Mouse (Mus musculus): ENCODE results near the gene Hexim2. TPM values are rescaled to one million over a fixed set of nuclear protein-coding genes. Genes with fewer than 3 reads are reported as not detected.

The Hexim2 gene
- total RNA-seq, 2 experiments from 2014 or later: 1.8 to 2.1 TPM

GRCm38 (mm10) chr11:103111881-103112551 lies 20.2 kb upstream of the Hexim2 start:
- ATAC-seq (ENCODE audit: poor library complexity, severe bottlenecking): no peak

GRCm38 (mm10) chr11:103112552-103112912 lies 19.7 kb upstream of the Hexim2 start:
- ATAC-seq (ENCODE audit: poor library complexity, severe bottlenecking): no peak

- ATAC-seq (ENCODE audit: poor library complexity, severe bottlenecking): no peak
Observed at GRCm38 (mm10) chr11:103113005-103113404, 19.2 kb upstream of the Hexim2 start.

- no peak for ATAC-seq (ENCODE audit: poor library complexity, severe bottlenecking)
Observed at GRCm38 (mm10) chr11:103113771-103114170, 18.5 kb upstream of the Hexim2 start.

- ATAC-seq (ENCODE audit: poor library complexity, severe bottlenecking): no peak
Observed at GRCm38 (mm10) chr11:103114270-103114943, 17.8 kb upstream of the Hexim2 start.

- ATAC-seq (ENCODE audit: poor library complexity, severe bottlenecking): peak; percentile 47
Observed at GRCm38 (mm10) chr11:103115163-103116007, 16.8 kb upstream of the Hexim2 start.

GRCm38 (mm10) chr11:103116008-103116818 lies 16.0 kb upstream of the Hexim2 start, which contains the start of gene Hexim1:
Gene Hexim1, plus strand, starts transcription at chr11:103116231.
- ATAC-seq (ENCODE audit: poor library complexity, severe bottlenecking): peak; percentile 79

GRCm38 (mm10) chr11:103116959-103117590 lies 15.2 kb upstream of the Hexim2 start:
- ATAC-seq (ENCODE audit: poor library complexity, severe bottlenecking): peak; percentile 22

GRCm38 (mm10) chr11:103117591-103118009 lies 14.6 kb upstream of the Hexim2 start:
- no peak for ATAC-seq (ENCODE audit: poor library complexity, severe bottlenecking)

- no peak for ATAC-seq (ENCODE audit: poor library complexity, severe bottlenecking)
Observed at GRCm38 (mm10) chr11:103118866-103119265, 13.4 kb upstream of the Hexim2 start.

GRCm38 (mm10) chr11:103119609-103120008 lies 12.6 kb upstream of the Hexim2 start:
- ATAC-seq (ENCODE audit: poor library complexity, severe bottlenecking): no peak

GRCm38 (mm10) chr11:103120315-103120714 lies 11.9 kb upstream of the Hexim2 start:
- no peak for ATAC-seq (ENCODE audit: poor library complexity, severe bottlenecking)

- ATAC-seq (ENCODE audit: poor library complexity, severe bottlenecking): peak; percentile 95
Observed at GRCm38 (mm10) chr11:103132576-103133455, 587 bp downstream of the Hexim2 start.

GRCm38 (mm10) chr11:103133456-103134185 lies 1.4 kb downstream of the Hexim2 start:
- no peak for ATAC-seq (ENCODE audit: poor library complexity, severe bottlenecking)

- no peak for ATAC-seq (ENCODE audit: poor library complexity, severe bottlenecking)
Observed at GRCm38 (mm10) chr11:103134221-103134620, 2.0 kb downstream of the Hexim2 start.

GRCm38 (mm10) chr11:103136039-103136577 lies 3.9 kb downstream of the Hexim2 start:
- ATAC-seq (ENCODE audit: poor library complexity, severe bottlenecking): no peak

- ATAC-seq (ENCODE audit: poor library complexity, severe bottlenecking): no peak
Observed at GRCm38 (mm10) chr11:103139951-103140762, 7.9 kb downstream of the Hexim2 start.
